Mouse (Mus musculus) cortical plate, adult 2 months (tissue): ENCODE measurements around the gene Slfn8.
"Not testable (repeated sequence)": the region's sequence is repeated elsewhere in the genome, so short reads cannot be mapped to it uniquely, and the experiment has no call there.

ENCODE experiments used
- CTCF ChIP-seq: fragments of 200-500 bp; IDR thresholded peaks from 2 replicates; pipeline ENCODE4 v1.5.1; 2011; ENCODE audit warnings: mild to moderate bottlenecking, control low read depth, low read length; ENCODE audit not compliant: insufficient read depth; ENCODE audit errors: extremely low read depth
- POLR2A ChIP-seq: fragments of 200-500 bp; IDR thresholded peaks from 2 replicates; pipeline ENCODE4 v1.6.1; 2011; ENCODE audit warnings: mild to moderate bottlenecking, low read length, control low read depth; ENCODE audit not compliant: insufficient read depth; ENCODE audit errors: extremely low read depth

GRCm38 (mm10) chr11:82990612-82991385, 29.8 kb downstream of the Slfn8 start:
- not testable (repeated sequence) for TF ChIP-seq CTCF, POLR2A
